Mouse (Mus musculus) induced T-regulatory cell, adult 2 months (primary cell): Measurements from ENCODE around the gene Actc1.

Experiments
- DNase-seq: peaks from one replicate; pipeline ENCODE4 v3.0.0-alpha.2; 2012; ENCODE audit warnings: low read depth

Actc1 gene

GRCm38 (mm10) chr2:114050150-114050549, 3.2 kb downstream of the Actc1 start:
- no peak for DNase-seq

DNA sequence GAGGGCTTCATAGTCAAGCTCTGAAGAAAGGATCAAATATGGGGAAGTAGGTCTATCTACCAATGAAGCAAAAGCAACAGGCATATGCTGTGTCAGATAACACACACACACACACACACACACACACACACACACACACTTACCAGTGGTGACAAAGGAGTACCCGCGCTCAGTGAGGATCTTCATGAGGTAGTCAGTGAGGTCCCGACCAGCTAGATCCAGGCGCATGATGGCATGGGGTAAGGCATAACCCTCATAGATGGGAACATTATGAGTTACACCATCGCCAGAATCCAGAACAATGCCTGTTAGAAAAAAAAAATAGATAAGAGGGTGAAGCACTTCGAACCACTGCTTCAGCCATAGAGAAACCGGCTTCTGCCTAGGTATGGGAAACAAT, 4.0 kb downstream of the Actc1 start:
- no peak for DNase-seq

- no peak for DNase-seq
Observed at GRCm38 (mm10) chr2:114047960-114048611, 5.3 kb downstream of the Actc1 start.

DNA sequence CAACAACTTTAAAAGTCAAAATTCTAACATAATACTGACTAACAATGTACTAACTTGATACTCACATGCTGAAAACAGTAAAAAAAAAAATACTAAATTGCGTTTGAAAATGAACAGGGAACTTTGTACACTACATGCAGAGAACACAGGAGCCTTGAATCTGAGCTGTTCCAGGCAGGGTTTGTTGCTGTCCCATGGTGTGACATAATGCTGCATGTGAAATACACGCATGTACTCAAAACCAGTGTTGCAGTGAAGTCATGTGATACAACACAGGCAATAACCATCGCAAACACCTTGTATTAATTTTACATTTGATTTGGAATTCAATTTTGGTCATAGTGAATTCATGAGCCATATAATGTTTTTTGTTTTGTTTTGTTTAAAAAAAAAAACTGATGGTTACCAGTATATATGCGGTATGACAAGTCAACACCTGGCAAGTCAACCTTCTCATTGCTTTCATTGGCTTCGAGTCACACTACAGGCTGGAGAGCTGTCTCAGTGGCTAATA, 7.1 kb downstream of the Actc1 start:
- DNase-seq: no peak

DNA sequence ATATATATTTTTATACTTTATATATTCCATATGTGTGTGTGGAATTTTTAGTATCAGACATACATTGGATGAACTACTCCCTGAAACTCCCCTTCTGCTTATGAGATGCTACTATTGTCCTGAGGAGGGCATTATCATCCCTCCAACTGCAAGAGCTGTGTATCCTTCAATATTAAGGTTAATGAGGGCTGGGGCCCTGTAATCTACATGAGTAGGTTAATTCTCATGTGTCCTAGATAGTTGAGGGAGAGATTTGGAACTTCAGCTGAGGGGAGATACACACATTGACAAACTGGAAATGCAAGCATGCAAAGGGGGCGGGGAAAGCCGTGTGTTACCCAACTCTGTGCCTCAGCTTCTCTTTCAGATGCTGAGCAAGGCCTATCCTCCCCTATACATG, 15.4 kb downstream of the Actc1 start:
- no peak for DNase-seq

DNA sequence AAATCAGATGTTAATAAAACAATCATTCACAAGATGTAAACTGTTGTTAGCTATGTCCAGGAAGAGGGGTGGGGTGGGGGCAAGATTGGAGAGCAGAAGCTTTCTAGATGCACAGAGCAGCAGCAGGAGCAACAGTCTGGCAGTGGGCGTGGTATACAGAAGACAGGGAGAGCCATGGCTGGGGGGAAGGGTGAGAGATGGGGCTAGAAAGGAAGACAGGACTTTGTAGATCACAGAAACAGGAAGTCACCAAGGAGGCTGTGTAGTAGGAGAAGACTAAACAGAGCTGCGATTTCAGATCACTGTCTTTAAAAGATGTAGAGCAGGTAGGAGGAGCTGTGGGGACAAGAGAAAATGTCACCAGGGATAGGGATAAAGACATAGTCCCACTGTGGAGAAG, 21.1 kb downstream of the Actc1 start:
- no peak for DNase-seq

GRCm38 (mm10) chr2:114023383-114023782, 30.0 kb downstream of the Actc1 start:
- no peak for DNase-seq

DNA sequence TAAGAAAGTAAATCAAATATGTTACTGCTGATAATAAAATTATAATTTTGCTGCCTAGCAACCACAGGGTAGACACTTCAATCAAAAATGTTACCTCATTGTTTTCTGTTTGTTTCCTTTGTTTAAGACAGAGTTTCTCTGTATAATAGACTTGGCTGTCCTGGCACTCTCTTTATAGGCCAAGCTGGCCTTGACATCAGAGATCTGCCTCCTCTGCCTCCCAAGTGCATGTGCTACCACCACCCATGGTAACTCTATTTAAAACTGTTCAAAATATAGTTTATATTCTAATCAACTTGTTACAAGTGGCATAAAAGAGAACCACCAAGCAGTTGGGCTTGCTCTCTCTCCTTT, 33.2 kb downstream of the Actc1 start:
- DNase-seq: no peak

- no peak for DNase-seq
Observed at GRCm38 (mm10) chr2:114019474-114020209, 33.7 kb downstream of the Actc1 start.

GRCm38 (mm10) chr2:114018136-114018535, 35.2 kb downstream of the Actc1 start:
- DNase-seq: no peak

DNA sequence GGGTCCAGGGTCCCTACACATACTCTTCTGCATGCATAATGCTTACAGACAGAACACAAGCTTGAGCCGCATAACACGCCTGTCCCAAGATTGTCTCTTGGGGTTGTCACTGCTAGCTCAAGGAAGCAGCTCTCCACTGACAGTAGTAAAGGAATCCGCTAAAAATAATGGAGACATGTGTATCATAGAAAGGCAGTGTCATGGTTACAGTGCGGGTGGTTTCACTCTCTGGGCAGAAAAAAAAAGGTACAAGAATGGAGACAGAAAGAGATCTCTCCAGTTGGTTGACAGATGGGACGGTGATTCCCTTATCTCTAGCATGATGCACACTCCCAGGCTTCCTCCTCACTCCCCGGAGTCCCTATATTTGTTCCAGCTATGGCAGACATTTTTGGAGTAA, 38.5 kb downstream of the Actc1 start:
- DNase-seq: no peak

DNA sequence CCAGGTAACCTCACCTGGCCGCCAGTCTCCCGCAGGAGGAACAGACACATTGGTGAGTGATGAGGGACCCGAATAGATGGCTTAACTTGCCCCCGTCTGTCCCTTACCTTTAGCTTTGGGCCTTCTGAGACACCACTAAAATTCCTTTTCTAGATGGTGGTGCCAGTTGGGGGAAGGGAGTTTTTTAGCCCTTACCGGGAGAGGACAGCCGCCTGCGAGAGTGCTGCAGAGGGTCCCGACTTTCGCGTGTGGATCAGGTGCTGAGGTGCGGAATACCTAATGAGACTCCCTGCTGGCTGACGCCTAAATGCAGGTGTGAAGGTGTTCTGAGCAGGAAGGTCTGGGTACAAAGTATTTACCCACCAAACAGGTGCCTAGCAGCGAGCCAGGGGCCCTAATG, 39.5 kb downstream of the Actc1 start:
- no peak for DNase-seq

- no peak for DNase-seq
Observed at GRCm38 (mm10) chr2:114013295-114013771, 40.0 kb downstream of the Actc1 start, which contains the start of gene Gjd2. Gjd2 (minus strand) TSS chr2:114013619.

DNA sequence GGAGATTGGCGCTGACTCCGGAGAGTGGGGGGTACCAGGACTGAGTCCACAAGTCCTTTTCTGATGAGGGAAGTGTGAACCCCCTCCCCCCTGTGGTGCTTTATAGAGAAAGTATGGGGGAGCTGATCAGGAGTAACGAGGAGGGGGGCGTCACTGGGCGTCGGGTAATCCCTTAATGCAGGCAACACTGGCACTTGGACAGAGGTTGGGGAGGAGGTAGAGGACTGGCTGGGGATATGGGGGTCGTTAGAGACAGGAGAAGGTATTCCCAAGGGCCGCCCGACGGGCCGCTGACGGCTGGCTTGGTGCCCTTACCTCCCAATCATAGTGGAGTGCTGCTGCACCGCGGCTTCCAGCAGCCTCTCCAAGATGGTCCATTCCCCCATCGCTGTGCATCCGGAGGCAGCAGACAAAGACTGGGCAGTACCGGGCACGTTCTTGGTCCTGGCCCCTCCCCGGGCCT, 40.6 kb downstream of the Actc1 start:
- no peak for DNase-seq

GRCm38 (mm10) chr2:114011838-114012237, 41.5 kb downstream of the Actc1 start:
- peak; percentile 9 for DNase-seq

GRCm38 (mm10) chr2:114008321-114008720, 45.0 kb downstream of the Actc1 start:
- DNase-seq: no peak

GRCm38 (mm10) chr2:113997484-113997883, 55.9 kb downstream of the Actc1 start:
- DNase-seq: no peak
